Mouse (Mus musculus) ovary, postnatal 14 days (tissue): ENCODE results near the gene Gm49405.

Experiments
- DNase-seq: peaks from one replicate; pipeline ENCODE4 v3.0.0; 2022; ENCODE audit warnings: low spot score

Gene Gm49405

DNA sequence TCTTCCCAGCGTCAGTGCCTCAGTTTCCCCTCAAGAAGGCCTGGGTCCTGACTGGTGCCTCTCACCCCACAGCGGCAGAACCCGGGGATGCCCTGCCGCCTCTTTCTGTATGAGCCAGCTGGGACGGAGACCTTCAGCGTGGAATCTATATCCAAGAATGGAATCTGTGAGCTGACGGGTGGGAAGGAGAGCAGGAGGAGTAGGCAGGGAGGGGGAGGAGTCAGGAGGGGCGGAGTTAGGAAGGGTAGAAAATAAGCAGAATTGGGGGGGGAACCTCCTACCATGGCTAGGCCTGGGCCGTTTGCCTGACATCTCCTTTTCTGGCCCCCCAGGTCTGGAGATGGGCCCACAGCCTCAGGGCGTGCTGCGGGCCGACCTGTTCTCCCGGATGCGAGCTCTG is 12.4 kb upstream of the Gm49405 start:
- DNase-seq = no peak

GRCm38 (mm10) chr19:3988750-3989149 is 11.7 kb upstream of the Gm49405 start:
- DNase-seq = no peak

DNA sequence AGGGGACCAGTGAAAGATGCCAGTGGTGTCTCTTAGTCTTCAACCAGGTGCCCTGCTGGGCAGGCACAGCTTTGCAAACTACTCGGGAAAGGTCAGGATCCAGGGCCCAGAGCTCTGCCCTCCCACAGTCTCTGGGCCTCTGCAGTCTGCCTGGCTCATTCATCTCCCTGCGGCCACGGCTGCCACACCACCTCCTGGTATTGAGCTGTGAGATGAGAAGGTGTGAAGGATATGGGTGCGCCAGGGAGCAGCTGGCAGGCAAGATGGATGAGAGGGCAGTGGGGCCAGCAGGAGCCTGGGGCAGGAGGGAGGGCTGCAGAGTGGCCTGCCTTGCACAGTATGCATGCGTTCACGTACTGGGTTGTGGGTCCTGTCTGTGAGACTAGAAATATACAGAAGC is 9.6 kb upstream of the Gm49405 start:
- no peak for DNase-seq

GRCm38 (mm10) chr19:3991562-3991961 is 8.9 kb upstream of the Gm49405 start:
- DNase-seq = no peak

DNA sequence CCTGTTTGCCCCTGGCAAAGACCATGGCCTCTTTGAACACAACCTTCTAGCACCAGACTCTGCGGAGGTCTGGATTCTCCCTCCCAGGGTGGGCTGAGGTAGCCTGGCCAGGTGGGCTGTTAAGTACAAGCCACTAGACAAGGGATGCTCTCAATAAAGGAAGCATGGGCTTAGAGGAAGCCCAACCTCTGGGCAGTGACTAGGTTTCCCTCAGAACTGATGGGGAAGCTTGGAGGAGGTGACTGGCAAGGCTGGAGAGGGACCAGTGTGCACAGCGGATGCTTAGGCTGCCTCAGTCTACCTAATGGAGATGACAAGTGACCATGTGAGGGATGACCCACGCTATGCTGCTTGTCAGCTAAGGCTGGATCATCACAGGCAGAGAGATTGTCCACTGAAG is 8.5 kb upstream of the Gm49405 start:
- DNase-seq = no peak

DNA sequence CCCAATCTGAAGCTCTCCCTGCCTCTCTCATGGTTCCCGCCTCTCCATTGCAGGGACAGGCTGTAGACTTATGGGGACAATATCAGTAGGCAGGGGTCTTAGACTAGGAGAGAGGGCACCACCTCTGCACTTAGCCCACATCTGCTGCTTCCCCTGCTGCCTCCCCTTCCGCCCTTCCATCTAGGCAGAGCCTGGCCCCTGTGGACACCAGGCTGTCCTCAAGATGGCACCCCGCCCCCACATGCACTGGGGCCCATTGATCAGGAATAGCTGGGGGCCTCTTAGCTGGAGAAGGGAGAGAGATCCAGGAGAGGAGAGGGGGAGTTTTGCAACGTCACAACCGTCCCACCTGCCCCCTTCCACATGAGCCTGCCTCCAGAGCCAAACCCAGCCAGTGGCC is 8.0 kb upstream of the Gm49405 start, which contains the start of gene Tbx10:
Gene Tbx10, plus strand, starts transcription at position 337 of the 400 bp plus-strand sequence.
- DNase-seq = no peak

DNA sequence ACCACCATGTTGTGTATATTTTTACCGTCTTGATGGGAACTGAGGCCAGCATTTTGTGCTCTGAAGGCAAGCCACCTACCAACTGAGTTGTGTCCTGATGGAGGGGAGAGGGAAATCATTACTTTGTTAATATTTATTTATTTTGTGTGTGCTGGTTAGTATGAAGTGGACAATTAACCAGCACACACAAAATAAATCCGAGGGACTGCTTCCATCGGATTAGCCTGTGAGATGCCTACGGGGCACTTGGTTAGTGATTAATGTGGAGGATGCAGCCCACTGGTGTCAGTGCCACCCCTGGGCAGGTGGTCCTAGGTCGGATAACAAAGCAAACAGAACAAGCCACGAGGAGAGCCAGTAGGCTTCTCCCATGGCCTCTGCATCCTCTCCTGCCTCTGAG is 5.5 kb upstream of the Gm49405 start:
- DNase-seq = no peak

- no peak for DNase-seq
These were observed 4.9 kb upstream of the Gm49405 start for GRCm38 (mm10) chr19:3995505-3995904.

- no peak for DNase-seq
These were observed 4.3 kb upstream of the Gm49405 start for GRCm38 (mm10) chr19:3996106-3996505.

DNA sequence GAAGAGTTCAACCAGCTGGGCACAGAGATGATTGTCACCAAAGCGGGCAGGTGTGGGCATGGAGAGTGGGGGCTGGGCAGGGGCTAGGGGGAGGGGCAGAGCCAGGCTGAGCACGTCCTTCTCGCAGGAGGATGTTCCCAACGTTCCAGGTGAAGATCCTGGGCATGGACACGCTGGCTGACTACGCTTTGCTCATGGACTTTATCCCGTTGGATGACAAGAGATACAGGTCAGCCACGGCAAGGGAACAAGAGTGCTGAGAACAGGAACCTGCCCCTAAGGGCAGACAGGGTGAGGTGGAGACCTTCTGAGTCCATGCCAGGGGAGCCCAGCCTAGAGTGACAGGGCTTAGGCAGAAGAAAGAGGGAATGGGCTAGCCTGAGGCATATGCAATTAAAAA is 3.7 kb upstream of the Gm49405 start:
- no peak for DNase-seq

- no peak for DNase-seq
These were observed 3.2 kb upstream of the Gm49405 start for GRCm38 (mm10) chr19:3997231-3997630.

DNA sequence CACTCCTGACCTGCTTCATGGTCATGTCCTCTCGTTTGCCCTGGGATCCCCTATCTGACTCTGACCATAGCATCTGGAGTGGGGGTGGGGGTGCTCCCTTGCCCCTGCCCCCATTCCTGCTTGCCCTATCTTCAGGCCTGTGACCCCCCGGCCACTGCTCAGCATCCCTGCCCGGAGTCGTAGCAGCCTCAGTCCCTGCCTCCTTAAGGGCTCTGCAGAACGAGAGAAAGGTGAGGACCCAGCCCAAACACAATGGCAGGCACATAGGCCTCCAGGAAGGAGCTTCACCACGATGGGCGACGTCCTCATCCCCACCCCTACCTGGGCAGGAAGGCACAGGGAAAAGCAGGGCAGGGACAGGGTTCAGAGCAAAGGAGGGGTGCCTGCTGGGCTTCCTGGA is 2.1 kb upstream of the Gm49405 start:
- no peak for DNase-seq

- no peak for DNase-seq
These were observed 1.2 kb upstream of the Gm49405 start for GRCm38 (mm10) chr19:3999121-3999730.

- no peak for DNase-seq
These were observed 611 bp downstream of the Gm49405 start for GRCm38 (mm10) chr19:4000949-4001525.

GRCm38 (mm10) chr19:4001752-4002151 is 1.3 kb downstream of the Gm49405 start:
- DNase-seq = no peak

DNA sequence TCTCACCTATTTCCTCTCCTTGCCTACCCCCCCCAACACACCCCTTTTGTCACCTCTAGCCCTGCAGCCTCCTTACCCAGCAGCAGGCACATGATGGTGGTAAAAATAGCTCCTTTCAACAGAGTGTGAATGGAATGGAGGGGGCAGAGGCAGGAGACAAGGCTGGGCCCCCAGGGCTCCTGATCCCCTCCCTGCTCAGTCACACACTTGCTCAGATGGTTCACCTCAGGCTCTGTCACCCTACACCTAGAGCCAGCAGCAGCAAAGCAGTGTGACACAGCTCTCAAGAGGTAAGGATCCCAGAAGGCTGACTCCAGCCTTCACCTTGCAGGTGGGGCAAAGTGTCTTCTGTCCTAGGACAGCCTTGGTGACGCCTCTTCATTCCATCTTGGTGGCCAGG is 2.7 kb downstream of the Gm49405 start, which contains the start of gene Doc2g:
Gene Doc2g, plus strand, starts transcription at position 202 of the 400 bp plus-strand sequence.
- DNase-seq = no peak

DNA sequence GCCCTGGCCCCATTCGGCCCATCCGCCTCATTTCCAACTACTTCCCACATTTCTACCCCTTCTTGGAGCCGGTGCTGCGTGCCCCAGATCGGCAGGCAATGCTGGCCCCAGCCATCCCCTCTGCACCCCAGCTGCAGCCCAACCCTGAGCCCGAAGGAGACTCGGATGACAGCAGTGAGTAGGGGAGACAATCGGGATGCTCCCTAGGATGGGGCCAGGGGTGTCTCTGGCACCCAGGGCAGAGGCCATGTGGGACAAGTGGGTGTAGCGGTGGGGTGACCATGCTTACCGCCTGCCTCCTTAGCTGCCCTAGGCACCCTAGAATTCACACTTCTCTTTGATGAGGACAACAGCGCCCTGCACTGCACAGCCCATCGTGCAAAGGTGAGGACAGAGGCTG is 3.2 kb downstream of the Gm49405 start:
- no peak for DNase-seq

GRCm38 (mm10) chr19:4004331-4004730 is 3.9 kb downstream of the Gm49405 start:
- no peak for DNase-seq

DNA sequence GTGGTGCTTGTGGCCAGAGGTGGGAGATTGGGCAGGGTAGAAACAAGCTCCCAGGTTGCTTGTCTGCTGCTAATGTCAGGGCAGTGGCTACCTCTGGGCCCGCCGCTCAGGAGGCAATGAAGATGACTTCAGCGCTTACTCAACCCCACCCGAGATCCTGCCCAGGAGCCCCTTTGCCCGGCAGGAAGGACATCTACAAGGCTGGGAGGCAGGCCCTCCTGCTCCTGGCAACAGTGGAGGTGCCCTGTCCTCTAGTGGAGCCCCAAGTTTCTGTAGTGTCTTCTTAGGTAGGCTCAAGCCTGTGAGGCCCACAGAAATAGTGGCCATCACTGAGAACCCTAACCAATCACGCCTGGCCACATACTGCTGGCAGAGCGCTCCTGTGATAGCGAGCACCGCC is 4.7 kb downstream of the Gm49405 start:
- DNase-seq = no peak

DNA sequence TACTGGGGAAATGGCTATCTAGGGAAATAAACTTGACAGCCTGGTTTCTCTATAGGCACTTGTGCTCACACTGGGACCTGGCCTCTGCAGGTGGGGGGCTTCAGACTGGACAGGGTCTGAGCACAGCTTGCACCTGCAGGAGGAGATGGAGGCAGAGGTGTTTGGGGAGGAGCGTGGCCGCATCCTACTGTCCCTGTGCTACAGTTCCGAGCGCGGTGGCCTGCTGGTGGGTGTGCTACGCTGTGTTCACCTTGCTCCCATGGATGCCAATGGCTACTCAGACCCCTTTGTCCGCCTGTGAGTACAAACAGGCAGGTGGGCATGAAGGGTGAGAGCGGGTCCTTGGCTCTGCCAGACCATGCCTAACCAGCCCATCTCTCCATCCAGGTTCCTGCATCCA is 5.5 kb downstream of the Gm49405 start:
- DNase-seq = no peak

DNA sequence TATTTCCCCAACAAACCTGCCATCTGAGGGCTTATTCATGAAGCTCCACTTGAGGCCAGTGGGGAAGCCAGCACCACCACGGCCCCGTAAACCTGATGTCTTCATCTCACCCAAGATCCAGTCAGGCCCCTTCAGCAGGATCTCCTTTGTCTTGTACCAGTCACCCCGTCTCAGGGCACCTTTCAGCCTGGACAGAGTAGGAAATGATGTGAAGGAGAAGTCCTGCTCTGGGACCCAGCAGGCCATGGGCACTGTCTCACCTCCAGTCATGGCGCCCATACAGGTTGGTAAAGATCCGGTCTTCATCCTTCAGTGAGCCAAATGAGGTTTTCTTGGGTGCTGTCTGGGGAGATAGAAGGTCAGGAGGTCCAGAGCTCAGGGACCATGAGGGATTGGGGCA is 10.7 kb downstream of the Gm49405 start:
- DNase-seq = no peak

GRCm38 (mm10) chr19:4012432-4013022 is 12.1 kb downstream of the Gm49405 start, which contains the start of gene Ndufv1:
Gene Ndufv1, minus strand, starts transcription at chr19:4012806.
- DNase-seq = peak; percentile 88

- DNase-seq = no peak
These were observed 12.6 kb downstream of the Gm49405 start for GRCm38 (mm10) chr19:4013066-4013465.

- DNase-seq = no peak
These were observed 14.4 kb downstream of the Gm49405 start for GRCm38 (mm10) chr19:4014802-4015201.
